Mouse (Mus musculus) liver, embryonic 12.5 days (tissue): ENCODE data around the gene Pnisr. TPM values are rescaled to one million over a fixed set of nuclear protein-coding genes. Genes with fewer than 3 reads are reported as not detected.

Experiments used
- ATAC-seq: fragments of 200-750 bp; cut with Nextera tagmentation; 2 replicates; pipeline ENCODE4 v1.8.0; 2017; ENCODE audit warnings: moderate number of reproducible peaks, mild to moderate bottlenecking, moderate library complexity
- H3K27ac ChIP-seq: fragments of 300-500 bp; sonication (generic); 2 replicates; pipeline ENCODE4 v1.5.1; 2016; ENCODE audit warnings: mild to moderate bottlenecking
- H3K27me3 ChIP-seq: fragments of 300-500 bp; sonication (generic); replicated peaks from 2 replicates; pipeline ENCODE4 v1.6.1; 2016; ENCODE audit warnings: mild to moderate bottlenecking, moderate library complexity
- H3K36me3 ChIP-seq: fragments of 300-500 bp; sonication (generic); 2 replicates; pipeline ENCODE4 v1.6.1; 2016; ENCODE audit warnings: mild to moderate bottlenecking, moderate library complexity
- H3K4me1 ChIP-seq: fragments of 300-500 bp; sonication (generic); 2 replicates; pipeline ENCODE4 v1.6.1; 2016
- H3K4me2 ChIP-seq: fragments of 300-500 bp; sonication (generic); 2 replicates; pipeline ENCODE4 v1.6.1; 2016; ENCODE audit warnings: mild to moderate bottlenecking, moderate library complexity
- H3K4me3 ChIP-seq: fragments of 300-500 bp; sonication (generic); 2 replicates; pipeline ENCODE4 v1.5.1; 2016; ENCODE audit warnings: mild to moderate bottlenecking, moderate library complexity
- H3K9ac ChIP-seq: fragments of 300-500 bp; sonication (generic); 2 replicates; pipeline ENCODE4 v1.6.1; 2016; ENCODE audit warnings: mild to moderate bottlenecking, moderate library complexity
- H3K9me3 ChIP-seq: fragments of 300-500 bp; sonication (generic); replicated peaks from 2 replicates; pipeline ENCODE4 v1.6.1; 2016; ENCODE audit warnings: mild to moderate bottlenecking, moderate library complexity
- WGBS: fragments of 180-500 bp; shearing (Covaris S2); methylation state at CpG from one replicate; pipeline ENCODE4 v1.1.7; 2016; ENCODE audit not compliant: insufficient replicate concordance; 5-methylcytosine and 5-hydroxymethylcytosine counted together
- polyA plus RNA-seq: library from polyadenylated mRNA; unstranded; fragments of >200 nt; fragmentation: Nextera tagmentation; extraction: Ambion mirVana; gene quantifications from 2 replicates; pipeline ENCODE4 v1.2.1, GENCODE M21; 2016

Gene Pnisr
- 59.2 and 59.4 TPM in 2 replicates for polyA plus RNA-seq

DNA sequence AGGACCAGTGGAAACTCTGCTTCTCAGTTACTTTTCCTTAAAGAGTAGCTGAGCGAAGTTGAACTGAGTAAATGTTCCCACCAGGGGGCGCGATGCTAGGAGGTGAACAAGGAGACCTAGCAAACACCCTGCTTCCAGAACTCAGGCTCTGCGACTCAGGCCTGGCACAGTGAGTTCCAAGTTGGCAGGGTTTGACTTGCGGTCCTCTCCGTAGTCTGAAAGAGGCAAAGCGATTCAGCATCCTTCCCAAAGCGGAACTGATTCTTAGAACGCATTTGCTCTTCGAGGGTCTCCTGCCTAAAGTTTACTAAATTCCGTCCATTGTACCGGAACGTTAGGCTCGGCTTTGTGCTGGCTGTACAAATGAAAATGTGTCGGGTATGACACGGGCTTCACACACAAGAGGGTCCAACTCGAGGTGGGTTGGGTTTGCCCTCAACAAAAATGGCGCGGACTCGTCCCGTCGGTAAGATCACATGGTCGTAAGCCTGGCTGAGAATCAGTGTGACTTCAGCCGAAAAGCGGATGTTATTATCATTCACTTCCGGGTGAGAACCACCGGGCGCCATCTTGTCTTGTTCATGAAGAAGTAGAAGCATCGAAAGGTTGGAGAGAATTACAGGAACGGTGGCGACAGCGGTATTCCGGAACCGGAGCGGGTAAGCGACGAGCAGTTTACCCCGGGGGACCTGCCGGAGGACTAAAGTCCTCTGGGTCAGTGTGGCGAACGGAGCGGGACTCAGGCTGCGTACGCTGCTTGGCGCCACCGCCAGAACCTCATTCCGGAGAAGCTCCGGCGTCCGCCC lies at the start of gene Pnisr:
Gene Pnisr, plus strand, starts transcription at position 103 of the 806 bp plus-strand sequence.
- Histone ChIP-seq H3K9ac (peak within 1 kb of the TSS; percentile 92), H3K4me2 (peak within 1 kb of the TSS; percentile 73), H3K27ac (peak within 1 kb of the TSS; percentile 94), H3K27me3 (no peaks in the 10 kb centered on the region), H3K9me3 (no peaks in the 10 kb centered on the region), H3K36me3 (no peaks in the 10 kb centered on the region), H3K4me1 (peaks cover 29% of the 10 kb centered on the region), H3K4me3 (peak within 1 kb of the TSS; percentile 96)
- peak; percentile 96 for ATAC-seq
- under 1% methylated on average over 50 of the region's 50 CpGs for WGBS

- H3K9ac ChIP-seq = no peak overlapping the region
- peak overlapping the region; percentile 58; the same call in 1 of the 2 replicates for H3K27ac ChIP-seq
- peaks cover 15% of the 10 kb centered on the region for H3K4me1 ChIP-seq
- H3K36me3 ChIP-seq = peaks cover 89% of the 10 kb centered on the region
- H3K27me3 ChIP-seq = no peaks in the 10 kb centered on the region
- no peak for ATAC-seq
- 92% methylated on average over 1 of the region's 1 CpGs for WGBS
- H3K9me3 ChIP-seq = no peaks in the 10 kb centered on the region
- no peak overlapping the region for H3K4me2 ChIP-seq
- H3K4me3 ChIP-seq = no peak overlapping the region
These were observed 46.4 kb upstream of the Pnisr start for GRCm38 (mm10) chr4:21801013-21801412.

DNA sequence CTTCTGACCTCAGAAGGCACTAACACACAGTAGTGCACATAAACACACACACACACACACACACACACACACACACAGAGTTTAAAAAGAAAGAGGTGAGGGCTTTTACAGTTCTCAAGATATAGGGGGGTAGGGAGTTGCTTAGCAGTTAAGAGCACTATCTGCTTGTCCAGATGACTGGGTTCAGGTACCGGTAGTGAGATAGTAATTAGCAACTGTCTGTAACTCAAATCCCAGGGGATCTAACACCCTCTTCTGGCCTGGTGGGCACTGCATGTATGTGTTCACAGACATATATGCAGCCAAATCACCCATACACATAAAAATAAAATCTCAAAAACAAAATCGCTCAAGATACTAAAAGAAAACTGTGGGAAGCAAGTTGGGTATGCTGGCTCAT lies 45.8 kb upstream of the Pnisr start:
- 74% methylated on average over 2 of the region's 2 CpGs for WGBS
- peak; percentile 90 for ATAC-seq
- Histone ChIP-seq H3K27ac (peak overlapping the region; percentile 58; the same call in 1 of the 2 replicates), H3K4me3 (no peak overlapping the region), H3K27me3 (no peaks in the 10 kb centered on the region), H3K4me1 (peaks cover 15% of the 10 kb centered on the region), H3K9me3 (no peaks in the 10 kb centered on the region), H3K4me2 (no peak overlapping the region), H3K36me3 (peaks cover 90% of the 10 kb centered on the region), H3K9ac (no peak overlapping the region)

DNA sequence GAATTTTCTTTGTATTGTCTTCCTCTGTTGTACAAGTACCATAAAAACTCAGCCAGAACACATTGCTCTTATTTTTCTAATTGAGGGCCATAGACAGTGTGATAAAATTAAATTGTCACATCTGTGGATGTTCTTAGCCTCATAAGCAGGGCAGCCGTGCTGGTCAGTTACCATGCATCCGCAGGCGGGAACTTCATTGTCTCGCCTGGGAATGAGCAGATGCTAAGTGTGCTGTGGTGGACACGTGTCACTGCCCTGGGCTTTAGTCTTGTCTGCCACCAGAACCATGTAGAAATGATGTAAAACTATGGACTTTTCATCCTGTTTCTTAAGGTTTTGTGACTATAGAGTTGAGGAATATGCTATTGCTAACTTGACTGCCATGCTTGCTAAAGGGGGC lies 40.2 kb upstream of the Pnisr start:
- H3K36me3 ChIP-seq = peaks cover 86% of the 10 kb centered on the region
- H3K27ac ChIP-seq = no peak overlapping the region
- H3K4me2 ChIP-seq = no peak overlapping the region
- H3K9me3 ChIP-seq = no peaks in the 10 kb centered on the region
- ATAC-seq = no peak
- no peak overlapping the region for H3K4me3 ChIP-seq
- no peaks in the 10 kb centered on the region for H3K27me3 ChIP-seq
- H3K4me1 ChIP-seq = no peaks in the 10 kb centered on the region
- 80% methylated on average over 5 of the region's 5 CpGs for WGBS
- H3K9ac ChIP-seq = no peak overlapping the region

DNA sequence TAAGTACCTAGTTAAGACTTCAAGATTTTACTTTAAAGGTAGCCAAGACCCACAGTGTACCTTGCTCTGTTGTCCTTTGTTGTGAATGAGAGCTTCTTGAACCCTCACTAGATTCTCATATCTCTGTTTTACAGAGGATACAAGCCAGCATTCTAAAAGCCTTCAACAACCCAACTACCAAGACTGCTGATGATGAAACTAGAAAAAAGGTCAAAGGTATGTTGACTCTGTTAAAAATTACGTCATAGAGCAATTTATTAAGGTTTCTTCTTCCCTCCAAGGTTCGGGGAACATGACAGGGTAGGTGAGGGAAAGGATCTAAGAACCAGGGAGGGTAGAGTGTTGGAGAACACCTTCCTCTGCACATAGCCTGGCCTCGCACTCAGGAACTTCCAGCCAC lies 36.8 kb upstream of the Pnisr start:
- Histone ChIP-seq H3K4me3 (no peak overlapping the region), H3K9me3 (no peaks in the 10 kb centered on the region), H3K4me1 (no peaks in the 10 kb centered on the region), H3K4me2 (no peak overlapping the region), H3K36me3 (peaks cover 84% of the 10 kb centered on the region), H3K27ac (no peak overlapping the region), H3K27me3 (no peaks in the 10 kb centered on the region), H3K9ac (no peak overlapping the region)
- 79% methylated on average over 3 of the region's 3 CpGs for WGBS
- ATAC-seq = no peak

GRCm38 (mm10) chr4:21812635-21813034 lies 34.7 kb upstream of the Pnisr start:
- no peak overlapping the region for H3K4me2 ChIP-seq
- ATAC-seq = no peak
- H3K36me3 ChIP-seq = peaks cover 84% of the 10 kb centered on the region

GRCm38 (mm10) chr4:21814029-21814428 lies 33.4 kb upstream of the Pnisr start:
- WGBS = 41% methylated on average over 2 of the region's 2 CpGs
- Histone ChIP-seq H3K4me1 (no peaks in the 10 kb centered on the region), H3K27me3 (no peaks in the 10 kb centered on the region), H3K4me2 (no peak overlapping the region), H3K9ac (no peak overlapping the region), H3K9me3 (no peaks in the 10 kb centered on the region), H3K27ac (no peak overlapping the region), H3K36me3 (peaks cover 88% of the 10 kb centered on the region), H3K4me3 (no peak overlapping the region)
- peak; percentile 54; the same call in 1 of the 2 replicates for ATAC-seq

More at GRCm38 (mm10) chr4:21812635-21813034, 34.7 kb upstream of the Pnisr start:
- WGBS = 95% methylated on average over 6 of the region's 6 CpGs
- no peak overlapping the region for H3K9ac ChIP-seq
- H3K4me1 ChIP-seq = no peaks in the 10 kb centered on the region
- H3K27ac ChIP-seq = no peak overlapping the region
- no peaks in the 10 kb centered on the region for H3K9me3 ChIP-seq
- no peaks in the 10 kb centered on the region for H3K27me3 ChIP-seq
- H3K4me3 ChIP-seq = no peak overlapping the region

DNA sequence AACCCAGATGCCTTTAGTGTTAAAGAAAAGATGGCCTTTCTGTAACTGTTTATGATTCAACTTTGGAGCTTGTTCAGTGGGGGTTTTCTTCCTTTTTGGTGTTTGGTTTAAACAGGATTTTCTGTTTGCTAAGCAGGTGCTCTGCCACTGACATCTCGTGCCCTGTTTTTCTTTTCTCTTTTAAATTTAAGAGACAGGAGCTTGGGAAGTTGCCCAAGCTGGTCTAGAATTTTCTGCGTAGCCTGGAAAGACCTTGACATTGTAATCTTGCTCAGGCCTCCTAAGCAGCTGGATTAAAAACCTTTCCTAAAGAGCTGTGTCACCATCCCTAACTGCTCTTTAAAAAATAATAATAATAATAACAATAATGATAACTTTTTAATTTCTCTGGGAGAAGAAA lies 20.8 kb upstream of the Pnisr start:
- ATAC-seq = no peak
- H3K36me3 ChIP-seq = peaks cover 84% of the 10 kb centered on the region

GRCm38 (mm10) chr4:21832844-21833243 lies 14.5 kb upstream of the Pnisr start:
- H3K4me2 ChIP-seq = no peak overlapping the region
- H3K36me3 ChIP-seq = peaks cover 66% of the 10 kb centered on the region
- H3K4me3 ChIP-seq = no peak overlapping the region
- 92% methylated on average over 8 of the region's 8 CpGs for WGBS
- no peak overlapping the region for H3K9ac ChIP-seq
- H3K27ac ChIP-seq = no peak overlapping the region
- H3K9me3 ChIP-seq = no peaks in the 10 kb centered on the region
- no peaks in the 10 kb centered on the region for H3K4me1 ChIP-seq
- H3K27me3 ChIP-seq = no peaks in the 10 kb centered on the region
- ATAC-seq = no peak

More for the DNA sequence above, 20.8 kb upstream of the Pnisr start:
- Histone ChIP-seq H3K27me3 (no peaks in the 10 kb centered on the region), H3K9ac (no peak overlapping the region), H3K9me3 (no peaks in the 10 kb centered on the region), H3K4me2 (no peak overlapping the region), H3K27ac (no peak overlapping the region), H3K4me1 (no peaks in the 10 kb centered on the region), H3K4me3 (no peak overlapping the region)
- 86% methylated on average over 2 of the region's 2 CpGs for WGBS

DNA sequence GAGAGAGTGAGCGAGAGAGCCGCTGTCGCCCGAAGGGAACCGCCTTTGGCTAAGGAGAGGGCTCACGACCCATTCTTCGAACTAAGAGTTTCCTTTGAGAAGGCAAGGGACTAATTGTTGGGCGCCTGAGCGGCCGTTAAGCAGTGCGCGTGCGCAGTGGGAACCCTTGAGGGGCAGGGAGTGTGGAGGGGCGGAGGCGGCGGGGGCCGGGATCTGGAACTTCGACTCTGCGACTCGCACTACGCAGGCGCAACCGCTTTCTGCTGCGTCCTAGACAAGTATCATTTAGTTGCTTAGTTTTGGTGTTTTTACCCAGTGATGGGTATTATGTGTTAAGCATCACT lies 876 bp downstream of the Pnisr start:
- Histone ChIP-seq H3K9me3 (no peaks in the 10 kb centered on the region), H3K4me3 (peak overlapping the region; percentile 96), H3K4me1 (peaks cover 29% of the 10 kb centered on the region), H3K27ac (peak overlapping the region; percentile 94), H3K4me2 (peak overlapping the region; percentile 70), H3K36me3 (0 out of 2 replicates have a peak, but pooled peaks cover 3% of the 10 kb centered on the region), H3K9ac (peak overlapping the region; percentile 92), H3K27me3 (no peaks in the 10 kb centered on the region)
- ATAC-seq = peak; percentile 86
- 0% methylated on average over 24 of the region's 24 CpGs for WGBS

GRCm38 (mm10) chr4:21857481-21857880 lies 10.1 kb downstream of the Pnisr start:
- H3K4me1 ChIP-seq = 0 out of 2 replicates have a peak, but pooled peaks cover 2% of the 10 kb centered on the region
- H3K9ac ChIP-seq = no peak overlapping the region
- no peaks in the 10 kb centered on the region for H3K9me3 ChIP-seq
- H3K4me2 ChIP-seq = no peak overlapping the region
- WGBS = 72% methylated on average over 1 of the region's 1 CpGs
- H3K27ac ChIP-seq = no peak overlapping the region
- peaks cover 78% of the 10 kb centered on the region for H3K36me3 ChIP-seq
- no peak for ATAC-seq
- H3K4me3 ChIP-seq = no peak overlapping the region
- H3K27me3 ChIP-seq = no peaks in the 10 kb centered on the region

- no peak for ATAC-seq
- Histone ChIP-seq H3K27me3 (no peaks in the 10 kb centered on the region), H3K27ac (no peak overlapping the region), H3K4me3 (no peak overlapping the region), H3K9ac (no peak overlapping the region), H3K4me1 (no peaks in the 10 kb centered on the region), H3K9me3 (no peaks in the 10 kb centered on the region), H3K36me3 (peaks cover 86% of the 10 kb centered on the region), H3K4me2 (no peak overlapping the region)
- WGBS = 90% methylated on average over 1 of the region's 1 CpGs
These were observed 17.8 kb downstream of the Pnisr start for GRCm38 (mm10) chr4:21865226-21865625.
